Mouse (Mus musculus) ES-Bruce4 (cell line): Measurements from ENCODE around the gene Taok3.

Source experiments
- CTCF ChIP-seq: IDR thresholded peaks from one replicate; pipeline ENCODE4 v1.8.1; 2011; ENCODE audit warnings: low read depth, low read length
- POLR2A ChIP-seq: IDR thresholded peaks from one replicate; pipeline ENCODE4 v1.8.1; 2011; ENCODE audit warnings: low read length; ENCODE audit not compliant: insufficient read depth

- TF ChIP-seq POLR2A, result no peak
- TF ChIP-seq CTCF, result no peak
These were observed 47.0 kb downstream of the Taok3 start for GRCm38 (mm10) chr5:117166811-117167365.
